Mouse (Mus musculus) monocyte, adult 2 months (primary cell): Measurements from ENCODE around the gene Ift122.

ENCODE experiments used
- DNase-seq, 2 experiments: peaks; one replicate each; pipeline ENCODE4 v3.0.0; 2022; ENCODE audit warnings: low spot score in 2 of 2, low read depth in 1 of 2

The Ift122 gene

DNA sequence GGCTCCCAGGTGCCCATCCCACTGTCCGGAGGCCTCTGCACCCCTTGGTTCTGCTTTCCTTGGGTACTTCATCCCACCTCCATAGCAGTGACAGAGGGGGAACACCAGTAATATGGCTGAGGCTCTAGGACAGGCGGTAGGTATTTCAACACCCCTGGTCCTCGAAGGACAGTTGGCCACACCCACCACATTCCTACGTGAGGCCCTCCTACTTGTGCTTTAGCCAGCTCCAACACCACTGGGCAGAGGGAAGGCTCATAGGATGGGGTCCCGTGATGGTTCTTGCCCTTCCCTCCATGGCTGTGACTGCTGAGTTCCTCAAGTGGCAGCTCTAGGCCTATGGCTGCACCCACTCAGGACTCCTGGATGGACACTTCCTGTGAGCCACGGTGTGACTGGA, 71.6 kb downstream of the Ift122 start:
- DNase-seq: no peak

DNA sequence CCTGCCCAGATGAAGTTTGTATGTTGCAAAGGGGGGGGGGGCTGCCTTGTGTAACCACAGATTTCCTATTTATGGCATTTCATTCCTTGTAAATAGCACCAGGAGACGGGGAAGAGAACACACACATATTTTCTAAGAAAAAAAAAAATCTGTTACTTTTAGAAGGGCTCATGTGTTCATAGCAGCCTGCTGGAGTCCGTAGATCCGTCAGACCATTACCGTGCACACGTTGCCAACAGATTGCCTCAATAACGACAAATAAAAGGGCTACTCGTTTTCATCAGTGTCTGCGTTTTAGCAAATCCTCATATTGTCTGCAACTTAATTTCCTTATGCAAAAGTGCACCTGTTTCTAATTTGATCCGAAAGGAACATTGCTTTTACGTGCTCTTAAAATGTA, 73.1 kb downstream of the Ift122 start:
- no peak for DNase-seq

DNA sequence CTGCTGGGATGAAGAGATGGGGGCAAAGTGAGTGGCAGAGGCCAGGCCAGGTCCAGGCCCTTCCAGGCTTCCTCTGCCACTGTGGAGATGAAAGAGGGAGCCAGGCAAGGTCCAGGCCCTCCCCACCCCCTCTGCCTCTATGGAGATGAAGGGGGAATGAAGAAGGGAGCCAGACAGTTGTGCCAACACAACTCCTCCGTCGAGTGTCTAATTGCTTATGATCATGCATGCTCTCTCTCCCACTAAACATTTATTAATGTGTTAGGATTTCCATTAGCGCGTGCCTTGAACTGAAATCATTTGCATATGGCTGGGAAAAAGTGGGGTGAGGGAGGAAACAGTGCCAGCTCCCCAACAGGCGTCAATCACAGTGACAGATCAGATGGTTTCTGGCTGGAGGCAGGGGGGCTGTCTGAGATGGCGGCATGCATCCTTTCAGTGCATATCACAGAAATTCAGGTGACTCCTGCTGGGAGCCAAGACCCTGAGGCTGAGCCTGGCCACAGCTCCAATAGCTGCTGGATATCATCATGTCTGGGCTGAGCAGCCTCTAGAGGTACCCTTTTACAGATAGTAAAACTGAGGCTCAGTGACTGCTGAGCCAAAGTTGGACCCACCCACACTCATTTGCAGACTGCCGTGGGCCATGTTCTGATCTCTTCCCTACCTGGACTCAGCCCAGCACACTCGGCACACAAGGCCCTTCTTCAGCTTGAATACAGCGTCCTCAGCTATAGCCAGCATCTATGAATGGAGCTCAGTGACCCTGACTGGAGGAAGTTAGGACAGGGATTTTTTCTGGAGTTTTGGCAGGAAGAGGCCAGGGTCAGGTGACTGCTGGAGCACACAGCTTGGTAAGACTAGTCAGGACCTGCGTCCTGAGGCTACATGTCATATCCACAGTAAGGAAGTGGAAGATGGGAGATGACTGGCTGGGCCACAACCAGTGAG, 74.3 kb downstream of the Ift122 start:
- DNase-seq: no peak

DNA sequence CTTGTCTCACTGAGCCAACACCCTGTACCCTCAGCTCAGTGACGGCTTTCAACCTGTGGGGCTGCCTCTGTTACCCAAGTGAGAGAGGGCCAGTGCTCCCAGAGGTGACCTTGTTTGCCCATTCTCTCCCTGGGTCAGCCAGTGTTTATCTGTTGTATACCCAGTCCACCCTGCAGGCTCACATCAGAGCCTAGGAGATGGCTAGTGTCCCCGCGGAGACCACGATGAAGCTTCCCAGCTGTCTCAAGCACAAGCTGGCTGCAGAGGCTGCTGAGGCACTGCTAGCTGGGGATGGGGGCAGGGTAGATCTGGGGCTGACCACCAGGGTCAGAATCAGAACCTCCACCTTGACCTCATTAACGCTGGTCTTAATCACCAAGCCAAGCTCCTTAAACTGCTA, 76.7 kb downstream of the Ift122 start:
- no peak for DNase-seq

DNA sequence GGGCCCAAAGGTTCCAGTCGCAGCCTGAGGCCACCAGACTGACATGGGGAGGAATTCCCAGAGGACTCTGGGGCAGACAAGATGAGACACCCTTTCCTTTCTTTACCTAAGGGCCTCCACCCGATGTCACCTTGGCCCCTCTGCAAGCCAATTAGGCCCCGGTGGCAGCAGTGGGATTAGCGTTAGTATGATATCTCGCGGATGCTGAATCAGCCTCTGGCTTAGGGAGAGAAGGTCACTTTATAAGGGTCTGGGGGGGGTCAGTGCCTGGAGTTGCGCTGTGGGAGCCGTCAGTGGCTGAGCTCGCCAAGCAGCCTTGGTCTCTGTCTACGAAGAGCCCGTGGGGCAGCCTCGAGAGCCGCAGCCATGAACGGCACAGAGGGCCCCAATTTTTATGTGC, 78.4 kb downstream of the Ift122 start, which contains the start of gene Rho:
Gene Rho (plus strand): TSS at position 110 of the 400 bp plus-strand sequence.
- no peak for DNase-seq

DNA sequence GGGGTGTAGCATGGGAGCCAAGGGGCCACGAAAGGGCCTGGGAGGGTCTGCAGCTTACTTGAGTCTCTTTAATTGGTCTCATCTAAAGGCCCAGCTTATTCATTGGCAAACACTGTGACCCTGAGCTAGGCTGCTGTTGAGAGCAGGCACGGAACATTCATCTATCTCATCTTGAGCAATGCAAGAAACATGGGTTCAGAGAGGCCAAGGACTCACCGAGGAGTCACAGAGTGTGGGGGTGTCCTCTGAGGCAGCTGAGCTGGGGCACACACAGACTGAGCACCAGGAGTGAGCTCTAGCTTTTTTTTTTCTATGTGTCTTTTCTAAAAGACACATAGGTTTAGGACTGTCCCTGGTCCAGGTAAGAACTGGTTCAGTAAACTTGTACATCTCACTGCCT, 79.1 kb downstream of the Ift122 start:
- DNase-seq: no peak

DNA sequence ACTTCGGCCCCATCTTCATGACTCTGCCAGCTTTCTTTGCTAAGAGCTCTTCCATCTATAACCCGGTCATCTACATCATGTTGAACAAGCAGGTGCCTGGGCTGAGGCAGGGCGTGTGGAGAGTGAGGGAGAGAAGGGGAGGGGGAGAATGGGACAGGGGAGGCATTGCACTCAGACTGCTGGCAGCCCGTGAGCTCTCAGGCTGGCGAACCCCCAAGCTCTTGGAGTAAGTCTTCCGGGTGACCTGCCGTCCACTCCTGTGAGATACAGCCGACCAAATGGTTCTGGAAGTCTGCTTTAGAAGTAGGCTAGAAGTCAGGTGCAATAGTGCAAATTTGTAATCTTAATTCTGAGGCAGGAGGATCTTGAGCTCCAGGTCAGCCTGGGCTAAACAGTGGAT, 82.3 kb downstream of the Ift122 start:
- no peak for DNase-seq

DNA sequence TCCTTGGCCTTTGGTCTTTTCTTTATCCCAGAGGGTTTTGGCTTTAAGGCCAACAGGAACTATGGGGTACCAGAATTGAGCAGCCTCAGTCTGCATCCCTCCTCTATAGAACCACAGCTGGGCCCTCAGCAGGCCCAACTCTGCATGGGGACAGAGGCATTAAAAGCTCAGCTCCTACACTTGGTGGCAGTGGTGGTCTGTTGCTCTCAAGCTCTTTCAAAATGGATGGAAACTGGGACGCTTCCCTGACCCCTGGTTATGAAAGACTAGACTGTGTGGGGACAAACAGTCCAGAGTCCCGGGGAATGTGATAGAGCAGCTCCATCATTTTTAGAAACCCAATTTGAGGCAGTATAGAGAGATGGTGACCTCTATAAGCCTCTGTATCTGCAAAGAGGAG, 84.7 kb downstream of the Ift122 start:
- no peak for DNase-seq

DNA sequence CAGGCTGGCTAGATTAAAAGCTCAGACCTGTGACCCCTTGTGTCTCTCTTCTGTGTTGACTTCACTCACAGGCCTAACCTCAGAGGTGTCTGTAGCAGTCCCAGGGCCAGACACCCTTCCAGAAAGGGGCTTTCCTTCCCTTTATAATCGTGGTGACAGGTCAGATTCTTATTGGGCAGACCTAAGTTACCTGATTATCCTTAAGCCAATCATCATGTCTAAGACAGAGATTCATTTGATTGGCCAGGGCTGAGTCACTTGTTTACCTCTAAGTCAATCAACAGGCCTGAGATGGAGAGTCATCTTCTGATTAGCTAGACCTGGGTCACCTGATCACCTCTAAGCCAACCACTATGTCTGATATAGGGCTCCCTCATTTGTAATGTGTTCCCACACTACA, 85.5 kb downstream of the Ift122 start:
- no peak for DNase-seq

DNA sequence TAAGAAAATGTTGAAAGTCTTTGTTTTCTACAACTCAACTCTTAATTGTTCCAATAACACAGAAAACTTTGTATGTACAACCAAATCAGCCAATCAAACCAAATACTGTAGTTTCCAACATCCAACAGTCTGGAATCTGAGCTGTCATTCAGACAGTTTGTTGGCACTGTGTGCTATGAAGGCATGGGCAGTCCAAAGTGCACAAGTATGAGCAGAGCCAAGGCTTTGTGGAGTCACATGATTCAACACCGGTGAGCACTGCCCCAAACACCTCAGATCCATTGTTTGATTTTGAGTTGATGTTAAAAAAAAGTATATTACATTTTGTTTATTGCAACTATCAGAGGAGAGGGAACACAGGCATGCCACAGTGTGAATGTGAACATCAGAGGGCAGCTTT, 87.3 kb downstream of the Ift122 start:
- DNase-seq: no peak

DNA sequence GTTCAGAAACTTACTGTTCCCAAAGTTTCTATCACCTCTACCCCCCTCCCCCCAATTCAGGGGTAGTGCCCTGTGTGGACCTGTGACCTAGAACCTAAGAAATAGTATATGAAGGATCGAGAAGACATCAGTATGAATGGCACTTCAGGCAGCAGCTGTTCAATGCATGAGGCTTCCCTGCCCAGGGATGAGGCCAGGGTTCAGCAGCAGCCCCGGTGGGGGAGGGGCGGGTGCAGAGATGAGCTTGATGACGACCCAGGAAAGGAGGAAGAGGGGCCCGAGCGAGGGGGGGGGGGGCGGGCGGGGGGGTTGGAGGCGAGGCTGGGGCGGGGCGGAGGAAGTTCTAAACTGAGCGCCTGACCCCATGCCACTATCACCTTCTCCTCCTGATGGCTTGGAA, 87.9 kb downstream of the Ift122 start:
- no peak for DNase-seq

DNA sequence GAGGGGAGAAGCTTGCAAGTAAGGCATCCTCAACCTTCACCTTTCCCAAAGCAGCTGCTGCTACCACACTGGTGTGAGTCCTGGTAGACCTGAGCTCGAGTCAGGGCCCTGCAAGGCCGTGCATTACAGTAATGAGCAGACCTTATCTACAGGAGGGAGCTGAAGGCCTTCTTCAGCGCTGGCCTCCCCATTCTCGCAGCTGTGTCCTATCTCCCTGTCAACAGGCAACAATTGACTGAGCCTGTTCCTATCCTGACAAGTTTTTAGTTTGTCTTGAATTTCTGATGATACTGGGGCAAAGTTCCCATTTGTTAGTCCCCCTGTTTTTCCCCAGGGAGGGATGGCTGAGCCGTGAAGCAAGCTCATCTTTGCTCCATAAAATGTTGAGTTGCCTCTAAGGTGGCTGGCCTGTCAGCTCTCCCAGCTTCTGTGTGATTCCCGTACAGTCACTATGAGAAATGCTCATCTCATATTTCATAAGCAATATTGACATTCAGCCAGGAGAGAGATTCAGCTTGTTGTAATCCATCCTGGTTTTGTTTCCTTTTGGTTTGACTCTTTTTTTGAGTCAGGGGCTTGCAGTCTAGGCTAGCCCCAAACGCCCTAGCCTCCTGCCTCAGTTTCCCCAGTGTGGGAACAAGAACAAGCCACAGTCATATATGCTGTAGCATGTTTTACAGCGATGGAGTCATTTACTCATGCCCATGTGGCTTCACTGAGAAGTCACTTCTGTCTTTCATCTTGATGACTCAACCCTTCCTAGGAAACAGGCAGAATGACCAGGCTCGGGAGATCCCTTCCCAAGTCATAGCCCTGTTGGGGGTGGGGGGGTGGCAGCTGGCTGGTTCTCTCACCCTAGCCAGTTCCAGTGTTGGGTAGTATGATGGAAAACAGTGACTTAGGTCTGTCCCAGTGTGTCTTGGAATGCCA, 90.5 kb downstream of the Ift122 start:
- DNase-seq: no peak

DNA sequence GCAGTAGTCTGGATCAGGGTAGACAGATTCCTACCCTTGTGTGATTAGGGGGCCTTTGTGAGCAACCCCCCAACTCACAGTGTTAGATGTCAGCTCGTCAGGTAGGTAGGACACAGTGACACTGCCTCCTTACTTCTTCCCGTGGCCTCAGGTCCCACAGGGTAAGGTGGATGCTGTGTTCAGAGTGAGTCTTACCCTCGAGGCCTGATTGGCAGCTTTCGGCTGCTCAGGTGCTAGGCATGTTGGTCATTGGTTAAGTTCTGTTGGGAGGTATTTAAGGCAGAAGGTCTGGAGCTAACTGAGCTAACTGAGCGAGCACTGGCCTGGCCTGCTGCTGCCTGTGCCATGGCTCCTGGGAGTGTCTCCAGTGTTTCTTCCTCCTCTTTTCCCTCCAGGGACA, 91.4 kb downstream of the Ift122 start, which contains the start of gene H1foo:
Gene H1foo (plus strand): TSS at position 301 of the 400 bp plus-strand sequence.
- DNase-seq: no peak

DNA sequence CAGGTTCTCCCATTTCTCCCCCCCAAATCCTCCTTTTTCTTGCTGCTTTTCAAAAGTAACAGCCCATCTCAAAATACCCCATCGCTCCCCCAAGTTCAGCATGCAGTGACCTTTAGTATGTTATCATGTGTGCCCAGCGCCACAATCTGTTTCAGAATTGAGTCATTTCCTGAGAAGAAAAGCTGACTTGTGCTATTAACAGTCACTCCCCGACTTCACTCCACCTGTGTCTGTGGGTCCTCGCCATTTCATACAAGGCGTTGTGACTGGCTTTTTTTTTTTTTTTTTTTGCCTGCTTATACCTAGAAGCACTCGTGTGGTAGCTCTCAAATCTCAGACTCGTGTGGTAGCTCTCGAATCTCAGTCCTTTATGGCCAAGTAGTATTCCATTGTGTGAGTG, 92.4 kb downstream of the Ift122 start:
- DNase-seq: no peak

DNA sequence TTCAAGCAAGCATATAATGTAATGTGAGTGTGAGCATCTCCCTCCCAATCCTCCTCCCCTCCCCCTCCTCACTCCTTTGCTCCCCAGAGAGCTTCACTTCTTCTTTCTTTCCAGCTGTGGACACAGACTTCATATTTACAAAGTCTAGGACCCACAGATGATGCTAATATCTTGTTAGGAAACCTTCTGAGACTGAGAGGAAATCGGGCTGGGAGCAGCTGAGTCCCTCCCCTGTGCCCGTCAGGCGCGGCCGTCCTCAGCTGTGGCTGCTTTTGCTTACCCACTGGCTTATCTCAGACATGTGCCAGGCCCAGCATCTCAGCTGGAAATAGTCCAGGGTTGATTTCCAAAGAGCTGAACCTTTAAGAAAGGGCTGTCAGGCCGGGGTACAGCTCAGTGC, 93.1 kb downstream of the Ift122 start:
- DNase-seq: no peak

DNA sequence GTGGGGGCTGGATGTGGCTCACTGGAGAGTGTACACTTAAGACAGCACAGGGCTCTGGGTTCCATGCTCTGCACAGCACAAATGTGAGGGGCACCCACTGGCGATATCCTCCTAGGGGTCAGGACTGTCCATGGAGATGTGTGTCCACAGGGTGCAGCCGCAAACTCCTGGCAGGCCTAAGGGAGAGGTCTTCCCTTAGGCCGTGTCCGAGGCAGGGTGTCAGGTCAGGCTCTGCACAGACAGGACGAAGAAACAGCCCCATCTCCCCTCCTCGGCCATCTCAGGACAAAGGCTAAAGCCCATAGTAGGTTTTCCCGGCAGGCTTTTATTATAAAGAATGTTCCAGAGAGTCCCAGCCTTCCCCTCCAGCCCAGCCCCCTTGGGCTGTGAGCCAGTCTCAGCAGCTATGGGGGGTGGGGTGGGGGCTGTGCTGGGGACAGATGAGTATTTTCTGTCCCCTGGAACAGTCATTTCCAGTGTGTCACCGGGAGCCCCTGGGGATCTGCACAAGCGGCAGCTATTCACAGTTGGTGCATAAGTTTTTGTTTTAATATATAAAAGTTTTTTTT, 101.3 kb downstream of the Ift122 start:
- no peak for DNase-seq

DNA sequence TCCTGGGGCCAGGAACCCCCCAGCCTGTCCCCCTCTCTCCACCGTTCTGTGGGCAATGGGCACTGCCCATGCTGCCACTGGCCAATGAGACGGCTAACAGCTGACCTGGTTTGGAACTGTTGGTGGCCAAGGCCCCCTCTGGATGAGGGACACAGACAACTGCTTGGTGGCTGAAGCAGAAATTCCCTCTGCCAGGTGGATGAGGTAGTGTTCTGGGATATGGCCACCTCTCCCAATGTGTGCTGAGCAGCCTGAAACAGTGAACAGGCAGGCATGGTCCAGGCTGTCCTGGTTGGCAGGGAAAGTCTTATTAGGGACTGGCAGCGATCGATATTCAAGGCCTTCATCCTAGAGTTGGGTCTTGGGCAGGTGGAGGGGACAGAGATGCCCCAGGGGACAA, 101.9 kb downstream of the Ift122 start:
- DNase-seq: no peak

DNA sequence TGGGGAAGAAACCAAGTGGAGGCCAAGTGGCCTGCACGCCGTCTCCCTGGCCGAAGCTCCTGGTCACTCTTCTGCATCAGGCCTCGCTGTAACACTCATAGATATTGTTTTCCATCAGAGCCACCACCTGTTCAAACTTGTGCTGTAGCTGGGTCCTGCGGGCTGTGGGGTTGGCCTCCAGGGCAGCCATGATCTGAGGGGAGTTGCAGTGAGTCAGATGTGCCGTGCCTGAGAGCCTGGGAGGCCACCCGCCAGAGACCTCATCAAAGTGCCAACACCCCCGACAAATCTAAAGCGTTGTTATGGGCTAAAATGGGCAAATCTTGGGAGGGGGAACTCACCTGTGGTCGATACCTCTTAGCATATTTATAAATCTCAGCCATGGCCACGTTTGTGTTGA, 102.4 kb downstream of the Ift122 start:
- no peak for DNase-seq

DNA sequence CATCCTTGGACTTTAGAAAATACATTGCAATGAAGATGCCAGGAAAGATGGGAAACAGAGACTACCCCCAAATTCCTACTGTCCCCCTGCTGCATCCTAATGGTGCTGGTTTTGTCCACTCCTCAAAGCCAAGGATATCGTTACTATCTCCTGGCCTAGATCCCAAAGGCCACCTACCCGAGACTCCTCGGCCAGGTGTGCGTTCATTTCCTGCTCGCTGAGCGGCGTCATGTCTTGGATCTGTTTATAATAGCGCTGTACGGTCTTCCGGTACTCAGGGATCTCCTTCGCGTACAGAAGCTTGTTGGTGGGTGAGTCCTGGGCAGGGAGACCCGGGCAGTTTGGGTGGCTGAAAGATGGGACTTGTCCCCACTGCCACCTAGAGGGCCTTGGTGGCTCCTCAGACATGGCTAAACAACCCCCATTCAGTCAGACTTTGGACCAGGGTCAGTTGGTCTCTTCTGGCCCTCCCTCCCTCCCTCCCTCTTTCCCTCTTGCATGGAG, 103.2 kb downstream of the Ift122 start:
- DNase-seq: no peak

DNA sequence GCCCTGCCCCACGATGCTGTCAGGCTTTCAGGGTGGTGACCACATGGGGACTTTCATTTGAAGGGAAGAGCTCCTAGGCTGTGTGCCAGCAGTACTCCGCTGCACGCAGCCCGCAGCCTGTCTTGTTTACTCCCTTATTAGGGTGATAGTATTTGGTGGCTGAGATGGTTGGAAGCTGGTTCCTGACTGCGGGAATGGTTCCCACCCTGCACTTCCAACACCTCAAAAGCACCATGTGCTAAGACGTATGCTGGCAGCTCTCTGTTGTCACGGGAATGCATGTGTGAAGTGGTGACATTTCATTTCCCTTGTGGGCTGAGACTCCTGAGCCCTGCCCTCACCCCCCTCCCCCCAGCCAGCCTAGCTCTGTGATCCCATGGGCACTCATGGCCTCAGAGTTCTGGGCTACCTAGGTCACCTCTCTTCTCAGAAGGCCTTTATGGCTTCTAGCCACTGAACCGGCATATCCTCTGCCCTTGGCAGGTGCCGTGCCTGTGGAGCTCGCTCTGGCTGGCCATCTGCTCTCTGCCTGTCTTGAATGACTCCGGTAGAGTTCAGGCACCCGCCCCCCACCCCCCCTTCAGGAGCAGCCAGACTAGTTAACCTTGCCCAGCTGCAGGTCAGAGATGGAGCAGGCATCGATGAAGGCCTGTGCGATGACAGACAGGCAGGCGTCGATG, 103.8 kb downstream of the Ift122 start:
- no peak for DNase-seq

DNA sequence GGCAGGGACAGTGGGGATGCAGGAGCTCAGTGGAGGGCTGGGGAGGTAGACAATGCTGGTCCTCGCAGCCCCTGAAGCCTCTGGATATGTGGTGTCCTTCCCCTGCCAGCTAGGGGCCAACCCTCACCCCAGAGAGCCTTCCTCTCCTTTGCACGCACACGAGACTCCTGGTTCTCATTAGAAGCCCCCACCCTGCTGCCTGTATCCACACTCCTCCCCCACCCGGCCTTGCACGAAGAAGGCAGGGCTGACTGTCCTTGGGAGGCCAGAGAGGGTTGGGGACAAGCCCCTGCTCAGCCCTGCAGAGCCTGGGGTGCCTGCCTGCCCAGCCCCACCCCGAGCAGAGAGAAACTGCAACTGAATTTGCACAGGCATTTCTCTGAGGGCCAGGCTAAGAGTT, 104.4 kb downstream of the Ift122 start:
- DNase-seq: no peak
